Comparison of ENCODE assay signal across 8 mouse cellular contexts in the genomic region with DNA sequence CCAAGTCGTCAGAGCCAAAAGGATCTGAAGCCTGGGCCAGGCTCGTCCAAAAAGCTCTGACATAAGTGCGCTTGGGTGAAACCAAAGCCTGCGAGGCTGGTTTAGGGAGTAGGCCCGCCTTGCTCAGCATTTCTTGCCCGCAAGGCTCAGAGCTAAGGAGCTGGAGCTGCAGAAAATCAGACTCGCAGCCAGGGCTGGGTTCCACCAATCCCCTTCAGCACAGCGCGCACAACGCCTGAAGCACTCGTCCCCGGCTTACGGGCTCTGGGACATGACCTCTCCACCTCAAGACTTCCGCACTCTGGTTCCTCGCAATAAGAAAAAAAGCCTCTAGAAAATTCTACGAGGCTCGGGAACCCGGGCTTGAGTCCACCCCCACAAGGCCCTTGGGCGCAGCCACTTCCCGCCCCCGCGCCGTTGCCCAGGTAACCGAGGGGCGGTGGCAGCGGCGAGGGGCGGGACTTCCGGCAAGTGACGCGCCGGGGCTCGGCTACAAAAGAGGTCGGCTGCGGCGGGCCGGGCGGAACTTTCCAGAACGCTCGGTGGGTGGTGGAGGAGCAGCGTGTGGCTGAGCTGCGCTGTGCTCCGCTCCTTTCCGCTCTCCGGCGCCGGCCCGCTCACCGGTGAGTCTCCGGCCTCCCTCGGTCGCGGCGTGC. TPM values are rescaled to one million over a fixed set of nuclear protein-coding genes. Genes with fewer than 3 reads are reported as not detected.
DNase-seq lines count a peak whose midpoint lies in the region; ATAC-seq and TF ChIP-seq lines count a peak whose summit lies in the region.

A gene (plus strand): TSS at position 140 of the 656 bp plus-strand sequence.

- peak within 1 kb of the TSS; percentile 71 for H3K4me2 ChIP-seq in embryonic facial prominence, embryonic 15.5 days (replicated peaks)
- H3K4me2 ChIP-seq in limb, embryonic 14.5 days (replicated peaks; ENCODE audit: low read depth, low read length, severe bottlenecking), result peak within 1 kb of the TSS; percentile 57
- H3K4me2 ChIP-seq in midbrain, postnatal 0 days (ENCODE audit: low read depth, low read length, poor library complexity, severe bottlenecking), result peak within 1 kb of the TSS; percentile 55

- peak; percentile 95 for ATAC-seq in embryonic facial prominence, embryonic 15.5 days (ENCODE audit: insufficient number of reproducible peaks, low FRiP score, low TSS enrichment, low read depth)
- peak; percentile 95 for ATAC-seq in limb, embryonic 14.5 days (ENCODE audit: low FRiP score, low read depth)
- ATAC-seq in midbrain, postnatal 0 days (ENCODE audit: low FRiP score), result peak; percentile 96

- under 1% methylated on average over 54 of the region's 54 CpGs for WGBS in bone marrow, adult 2 months
- WGBS in embryonic facial prominence, embryonic 15.5 days, result under 1% methylated on average over 54 of the region's 54 CpGs
- under 1% methylated on average over 39 of the region's 54 CpGs for WGBS in limb, embryonic 14.5 days
- WGBS in midbrain, postnatal 0 days, result 3% methylated on average over 52 of the region's 54 CpGs

- H3K9ac ChIP-seq in embryonic facial prominence, embryonic 15.5 days, result peak within 1 kb of the TSS; percentile 99
- H3K9ac ChIP-seq in limb, embryonic 14.5 days (ENCODE audit: low read depth, low read length, severe bottlenecking), result peak within 1 kb of the TSS; percentile 90
- peak within 1 kb of the TSS; percentile 94 for H3K9ac ChIP-seq in midbrain, postnatal 0 days (replicated peaks; ENCODE audit: low read length, poor library complexity, severe bottlenecking)

- TF ChIP-seq POLR2A in bone marrow, adult 2 months (IDR thresholded peaks at IDR 0.05; ENCODE audit: borderline replicate concordance, control insufficient read depth, low read depth, low read length), result peak; percentile 93
- peak; percentile 84 for TF ChIP-seq POLR2A in limb, embryonic 14.5 days (IDR thresholded peaks at IDR 0.05; ENCODE audit: borderline replicate concordance, extremely low read depth, insufficient read depth, insufficient read length)

- TF ChIP-seq CTCF in bone marrow, adult 2 months (IDR thresholded peaks at IDR 0.05; ENCODE audit: control insufficient read depth, insufficient read depth, low read length), result no peak
- peak; percentile 24 for TF ChIP-seq CTCF in midbrain, postnatal 0 days (IDR thresholded peaks at IDR 0.05)

- DNase-seq in 416B (ENCODE audit: low read depth), result peak; percentile 98
- peak; percentile 97 for DNase-seq in heart, adult 8-10 months (ENCODE audit: low spot score)
- peak; percentile 97 for DNase-seq in kidney, adult 9 months
- DNase-seq in limb, embryonic 14.5 days (ENCODE audit: low spot score), result peak; percentile 93
- peak; percentile 96 for DNase-seq in midbrain, postnatal 0 days (ENCODE audit: low spot score)
- peak; percentile 97 to 98 for DNase-seq in spleen, postnatal 14 days (ENCODE audit: low spot score in 2 of 2)

- peak within 1 kb of the TSS; percentile 87 for H3K27ac ChIP-seq in bone marrow, adult 2 months (ENCODE audit: control insufficient read depth, insufficient read depth, low read depth, low read length, poor library complexity)
- H3K27ac ChIP-seq in embryonic facial prominence, embryonic 15.5 days (replicated peaks), result peak within 1 kb of the TSS; percentile 100
- H3K27ac ChIP-seq in limb, embryonic 14.5 days (replicated peaks; ENCODE audit: low read depth, low read length), result peak within 1 kb of the TSS; percentile 99
- peak within 1 kb of the TSS; percentile 99 for H3K27ac ChIP-seq in midbrain, postnatal 0 days (ENCODE audit: low read depth, low read length)

- peak within 1 kb of the TSS; percentile 88 for H3K4me3 ChIP-seq in bone marrow, adult 2 months (replicated peaks; ENCODE audit: control insufficient read depth, low read depth, low read length)
- H3K4me3 ChIP-seq in embryonic facial prominence, embryonic 15.5 days (replicated peaks), result peak within 1 kb of the TSS; percentile 82
- peak within 1 kb of the TSS; percentile 66 for H3K4me3 ChIP-seq in limb, embryonic 14.5 days (replicated peaks; ENCODE audit: low read length)
- peak within 1 kb of the TSS; percentile 88 for H3K4me3 ChIP-seq in midbrain, postnatal 0 days (ENCODE audit: low read depth, low read length)

- no peaks in the 10 kb centered on the region for H3K27me3 ChIP-seq in embryonic facial prominence, embryonic 15.5 days
- no peaks in the 10 kb centered on the region for H3K27me3 ChIP-seq in limb, embryonic 14.5 days (ENCODE audit: control insufficient read depth, insufficient read depth, low read length)
- no peaks in the 10 kb centered on the region for H3K27me3 ChIP-seq in midbrain, postnatal 0 days (ENCODE audit: insufficient read depth, low read length)

- H3K9me3 ChIP-seq in embryonic facial prominence, embryonic 15.5 days (replicated peaks), result no peaks in the 10 kb centered on the region
- no peaks in the 10 kb centered on the region for H3K9me3 ChIP-seq in limb, embryonic 14.5 days (ENCODE audit: control insufficient read depth, low read length)
- no peaks in the 10 kb centered on the region for H3K9me3 ChIP-seq in midbrain, postnatal 0 days (ENCODE audit: low read length)

- no peaks in the 10 kb centered on the region; the same call in 1 of the 2 replicates for H3K4me1 ChIP-seq in bone marrow, adult 2 months (ENCODE audit: control insufficient read depth, insufficient read depth, low read length)
- H3K4me1 ChIP-seq in embryonic facial prominence, embryonic 15.5 days, result peaks cover 24% of the 10 kb centered on the region
- peaks cover 27% of the 10 kb centered on the region for H3K4me1 ChIP-seq in limb, embryonic 14.5 days (ENCODE audit: control insufficient read depth, insufficient read depth, low read length)
- peaks cover 11% of the 10 kb centered on the region; the same call in 1 of the 2 replicates for H3K4me1 ChIP-seq in midbrain, postnatal 0 days (ENCODE audit: insufficient read depth, low read length)

- H3K36me3 ChIP-seq in embryonic facial prominence, embryonic 15.5 days, result peaks cover 21% of the 10 kb centered on the region
- peaks cover 27% of the 10 kb centered on the region for H3K36me3 ChIP-seq in limb, embryonic 14.5 days (ENCODE audit: control insufficient read depth, insufficient read depth, low read length)
- H3K36me3 ChIP-seq in midbrain, postnatal 0 days (ENCODE audit: insufficient read depth, low read length), result no peaks in the 10 kb centered on the region

RNA-seq across cellular contexts. Expression of the gene that starts here (rescaled TPM):
- polyA plus RNA-seq in bone marrow, adult 2 months (2011; ENCODE audit: insufficient read depth, insufficient read length, low replicate concordance, missing spikeins), result 60.8 and 84.2 TPM in 2 replicates
- 365 and 394 TPM in 2 replicates for polyA plus RNA-seq in embryonic facial prominence, embryonic 15.5 days (2015; fragmentation: Nextera tagmentation; extraction: Ambion mirVana)
- total RNA-seq in heart, adult 8-10 months (2022), result 10 to 100 TPM; 46.8 to 94.6 (median 64.6) TPM
- polyA plus RNA-seq in limb, embryonic 14.5 days (2012; rRNA removed), result 47.3 and 96.6 TPM in 2 replicates
- 343 and 345 TPM in 2 replicates for polyA plus RNA-seq in limb, embryonic 14.5 days (2014; fragmentation: Nextera tagmentation; extraction: Ambion mirVana)
- 104 and 140 TPM in 2 replicates for total RNA-seq in midbrain, postnatal 0 days (2014; rRNA removed)
- polyA plus RNA-seq in midbrain, postnatal 0 days (2015; fragmentation: Nextera tagmentation; extraction: Ambion mirVana), result 585 and 650 TPM in 2 replicates

Comparison
In these comparisons a context has a peak if more than half of its experiments do, and no peak if none do; other contexts are left out.
1. Peak in every context shown above with its lines: DNase-seq, ATAC-seq, H3K4me3 ChIP-seq and H3K27ac ChIP-seq.